Mouse (Mus musculus): ENCODE measurements around the gene Prrx2.
A peak's percentile ranks its signal among the peaks of the same experiment; 100 is the strongest.

Prrx2 gene

DNA sequence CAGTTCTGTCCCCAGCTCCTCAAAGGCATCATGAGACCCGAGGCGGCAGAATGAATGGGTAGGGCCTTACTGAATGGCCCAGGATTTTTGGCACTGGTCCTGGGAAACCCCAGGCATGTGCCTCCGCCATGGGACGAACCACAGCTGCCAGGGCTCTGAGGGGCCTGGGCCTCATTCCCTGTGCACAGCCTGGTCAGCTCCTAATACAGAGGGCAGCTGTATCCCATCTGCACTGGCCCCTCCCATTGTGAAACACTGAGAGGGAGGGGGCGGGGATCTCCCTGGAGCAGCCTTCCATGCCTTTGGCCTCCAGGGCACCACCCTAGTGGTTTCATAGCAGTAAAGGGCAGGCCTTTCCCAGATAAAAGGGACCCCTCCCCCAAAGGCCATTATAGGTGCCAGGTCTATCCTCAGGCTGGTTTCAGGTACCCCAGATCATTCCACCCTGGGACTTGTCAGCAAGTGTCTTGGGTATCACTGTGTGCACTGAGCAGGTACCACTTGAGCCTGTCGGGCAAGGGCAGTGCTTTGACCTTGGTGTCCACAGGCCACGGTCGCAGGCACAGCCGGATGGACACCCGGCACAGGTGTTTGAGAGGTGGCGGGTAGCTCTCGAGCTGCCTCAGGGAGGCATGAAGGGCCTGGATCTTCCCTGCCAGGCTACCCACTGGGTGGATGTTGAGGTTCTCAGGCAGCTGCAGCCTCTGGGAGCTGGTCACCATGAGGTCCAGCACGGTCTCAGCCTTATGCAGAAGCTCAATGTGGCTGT lies 11.2 kb upstream of the Prrx2 start:
- DNase-seq: no peak

DNA sequence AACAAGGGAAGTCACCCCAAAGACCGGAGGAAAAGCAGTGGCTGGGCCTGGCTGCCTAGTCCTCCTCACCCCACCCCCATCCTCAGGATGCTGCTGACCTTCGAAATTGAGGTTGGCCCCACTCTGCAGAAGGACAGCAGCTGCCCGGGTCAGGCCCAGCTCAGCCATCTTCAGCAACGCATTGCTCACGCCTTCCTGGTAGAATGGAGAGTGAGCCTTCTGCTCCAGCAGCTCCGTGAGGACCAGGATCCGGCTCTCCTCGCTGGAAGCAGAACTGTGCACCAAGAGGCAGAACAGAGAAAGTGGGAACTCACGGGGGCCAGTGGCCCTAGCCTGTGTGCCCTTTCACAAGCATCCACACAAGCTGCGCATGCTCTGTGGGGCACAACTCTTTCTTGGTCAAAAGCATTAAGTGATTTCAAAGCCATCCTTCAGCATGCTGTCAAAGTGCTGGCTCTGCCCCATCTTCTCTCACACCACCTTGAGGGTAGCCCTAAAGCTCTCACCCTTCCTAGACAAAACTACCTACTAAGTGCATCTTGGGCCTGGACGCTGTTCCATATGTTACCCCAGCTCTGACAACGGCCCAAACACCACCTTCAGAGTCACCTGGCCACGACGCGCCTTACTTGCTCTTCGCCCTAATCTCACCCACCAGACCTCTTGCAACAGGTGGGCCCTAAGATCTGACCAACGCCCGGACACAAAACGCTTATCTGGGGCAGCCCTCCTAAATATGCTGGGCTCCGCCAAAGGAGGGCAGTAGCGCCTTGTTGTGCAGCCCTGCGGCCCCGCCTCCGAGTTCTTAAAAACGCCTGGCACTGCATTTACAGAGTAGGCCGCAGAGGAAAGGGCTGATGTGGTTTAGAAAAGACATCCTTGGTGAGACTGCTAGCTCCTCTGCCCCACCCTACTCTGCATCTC lies 7.7 kb upstream of the Prrx2 start:
- no peak for DNase-seq

DNA sequence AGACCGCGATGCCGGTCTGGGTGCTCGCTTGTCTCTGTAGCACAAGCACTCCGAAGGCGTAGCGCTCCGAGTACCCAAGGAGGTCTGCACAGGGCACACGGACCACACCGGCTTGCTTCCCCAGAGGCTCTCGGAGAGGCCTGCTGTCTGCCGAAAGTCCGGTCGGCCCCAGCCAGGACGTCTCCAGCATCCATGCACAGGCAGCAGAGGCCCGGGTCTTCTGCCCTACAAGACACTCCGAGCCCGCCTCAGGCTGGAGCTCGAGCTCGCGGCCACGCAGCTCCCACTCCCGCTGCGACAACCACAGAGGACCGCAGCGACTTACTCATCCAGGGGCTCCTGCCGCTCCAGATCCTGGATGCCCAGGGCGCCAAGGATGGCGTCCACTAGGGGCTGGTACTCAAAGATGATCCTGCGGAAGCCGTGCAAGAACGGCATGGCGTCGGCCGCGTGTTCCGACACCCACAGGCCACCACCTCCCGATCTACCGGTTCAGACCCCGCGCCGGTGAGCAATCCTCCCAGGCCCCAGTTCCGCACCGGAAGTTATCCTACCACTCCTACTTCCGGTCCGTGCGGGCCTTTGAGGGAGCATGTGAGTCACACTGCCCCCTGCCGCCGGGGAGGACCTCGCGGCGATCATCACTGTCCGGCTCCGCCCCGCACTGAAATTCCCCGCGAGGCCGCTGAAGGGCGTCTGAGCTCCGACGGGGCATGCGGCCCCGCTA lies 6.9 kb upstream of the Prrx2 start:
- peak; percentile 94 for DNase-seq

DNA sequence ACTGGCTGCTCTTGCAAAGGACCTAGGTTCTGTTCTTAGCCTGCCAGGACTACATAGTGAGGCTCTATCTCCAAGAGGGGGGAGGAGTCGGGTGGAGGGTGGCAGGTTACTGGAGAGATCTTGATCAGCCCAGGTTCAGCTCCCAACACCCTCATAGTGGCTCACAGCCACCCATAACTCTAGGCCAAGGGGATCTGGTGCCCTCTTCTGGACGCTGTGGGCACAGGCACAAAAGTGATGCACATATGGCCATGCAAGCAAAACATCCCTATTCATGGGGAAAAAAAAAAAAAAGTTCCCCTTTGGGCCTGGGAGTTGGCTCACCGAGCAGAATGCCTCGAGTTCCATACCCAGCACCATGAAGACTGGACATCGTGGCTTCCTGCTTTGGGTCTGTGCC lies 5.5 kb upstream of the Prrx2 start:
- no peak for DNase-seq

DNA sequence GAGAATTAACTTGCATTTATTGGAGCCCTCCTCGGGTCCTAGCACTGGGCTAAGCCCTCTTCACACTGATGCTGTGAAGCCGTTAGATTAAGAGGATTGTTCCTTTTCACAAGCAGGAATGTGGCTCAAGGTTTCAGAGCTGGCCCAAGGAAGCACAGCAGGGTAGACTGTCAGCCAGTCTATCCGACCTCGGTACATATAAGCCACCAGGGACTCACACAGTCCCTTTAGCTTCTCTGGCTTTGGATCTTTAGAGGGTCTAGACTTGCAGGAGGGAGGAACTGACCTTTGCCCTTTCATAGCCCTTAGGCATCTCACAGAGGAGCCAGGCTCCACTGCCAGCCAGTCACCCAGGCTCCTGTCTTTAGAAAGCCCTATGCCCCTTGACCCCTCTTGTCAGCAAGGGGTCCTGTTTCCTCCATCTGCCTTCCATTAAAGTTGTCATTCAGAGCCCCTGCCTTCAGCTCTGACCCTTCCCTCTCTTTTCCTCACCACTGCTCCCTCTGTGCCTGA lies 4.4 kb upstream of the Prrx2 start, which contains the start of gene Asb6:
Gene Asb6, minus strand, starts transcription at position 51 of the 513 bp plus-strand sequence.
- DNase-seq: no peak

DNA sequence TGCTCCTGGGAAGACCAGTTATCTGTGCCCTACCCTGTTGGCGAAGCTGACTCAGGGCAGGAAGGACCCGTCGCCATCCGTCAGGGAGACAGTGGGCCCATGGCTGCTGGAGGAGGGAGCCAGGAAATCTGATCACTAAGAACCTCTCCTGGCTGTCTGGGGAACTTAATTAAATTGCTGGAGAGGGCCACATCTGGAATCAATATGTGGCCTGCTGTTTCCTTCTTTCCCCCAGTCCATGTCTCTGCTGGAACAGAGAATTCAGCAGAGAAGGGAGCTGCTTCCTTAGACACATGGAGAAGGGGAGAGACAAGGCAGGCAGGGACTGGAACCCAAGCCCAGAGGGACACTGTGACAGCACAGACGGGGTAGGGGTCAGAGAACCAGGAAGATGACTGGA lies 1.1 kb upstream of the Prrx2 start:
- DNase-seq: no peak

DNA sequence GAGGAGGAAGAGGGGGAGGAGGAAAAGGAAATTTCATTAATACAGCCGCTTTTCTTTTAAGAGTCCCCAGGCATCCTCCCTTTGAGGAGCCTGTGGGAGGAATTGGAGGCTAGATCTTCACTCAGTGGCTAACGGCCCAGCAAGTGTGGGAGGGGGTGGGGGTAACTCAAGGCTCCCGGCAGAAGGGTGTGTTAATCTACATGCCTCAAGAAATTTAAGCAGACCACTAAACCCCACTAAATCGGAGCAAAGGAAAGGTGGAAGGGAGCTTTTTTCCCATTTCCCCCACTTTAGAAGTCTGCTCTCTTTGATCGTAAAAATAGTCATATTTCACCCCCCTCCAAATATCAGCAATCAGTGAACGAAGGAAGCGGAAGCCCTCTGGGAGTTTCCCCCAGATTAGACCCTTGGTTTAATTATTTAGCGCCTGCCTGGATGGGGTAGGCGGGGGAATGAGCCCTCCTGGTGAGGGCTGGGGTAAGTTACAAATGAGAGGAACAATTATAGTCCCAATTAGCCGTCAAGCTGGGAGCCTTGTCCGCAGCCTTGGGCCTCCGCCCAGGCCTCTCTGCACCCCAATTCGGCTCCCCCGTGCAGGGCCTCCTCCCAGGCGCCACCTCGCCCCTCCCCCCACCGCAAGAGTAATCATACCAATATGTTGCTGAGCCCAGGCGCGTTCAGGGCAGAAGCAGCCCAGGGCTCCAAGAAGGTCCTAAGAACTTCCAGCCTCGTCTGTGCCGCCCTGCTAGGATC lies 1.6 kb downstream of the Prrx2 start:
- DNase-seq: no peak

DNA sequence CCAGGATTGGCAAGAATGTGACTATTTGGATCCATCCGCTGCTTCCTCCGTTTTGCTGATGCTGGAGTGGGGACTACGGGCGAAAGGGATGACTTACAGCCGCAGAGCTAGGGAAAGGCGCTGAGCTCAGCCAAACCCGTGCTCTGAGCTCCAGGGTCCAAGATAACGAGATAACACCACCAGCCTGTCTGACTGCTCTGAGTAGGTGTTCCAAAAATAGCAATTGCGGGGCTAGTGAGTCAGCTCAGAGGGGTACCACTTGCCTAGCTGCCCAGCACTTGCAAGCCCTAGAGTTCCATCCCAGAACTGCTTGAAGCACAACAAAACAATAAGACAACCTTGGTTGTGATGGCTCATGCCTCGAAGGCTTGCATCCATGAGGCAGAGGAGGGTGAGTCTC lies 7.8 kb downstream of the Prrx2 start:
- DNase-seq: no peak

DNA sequence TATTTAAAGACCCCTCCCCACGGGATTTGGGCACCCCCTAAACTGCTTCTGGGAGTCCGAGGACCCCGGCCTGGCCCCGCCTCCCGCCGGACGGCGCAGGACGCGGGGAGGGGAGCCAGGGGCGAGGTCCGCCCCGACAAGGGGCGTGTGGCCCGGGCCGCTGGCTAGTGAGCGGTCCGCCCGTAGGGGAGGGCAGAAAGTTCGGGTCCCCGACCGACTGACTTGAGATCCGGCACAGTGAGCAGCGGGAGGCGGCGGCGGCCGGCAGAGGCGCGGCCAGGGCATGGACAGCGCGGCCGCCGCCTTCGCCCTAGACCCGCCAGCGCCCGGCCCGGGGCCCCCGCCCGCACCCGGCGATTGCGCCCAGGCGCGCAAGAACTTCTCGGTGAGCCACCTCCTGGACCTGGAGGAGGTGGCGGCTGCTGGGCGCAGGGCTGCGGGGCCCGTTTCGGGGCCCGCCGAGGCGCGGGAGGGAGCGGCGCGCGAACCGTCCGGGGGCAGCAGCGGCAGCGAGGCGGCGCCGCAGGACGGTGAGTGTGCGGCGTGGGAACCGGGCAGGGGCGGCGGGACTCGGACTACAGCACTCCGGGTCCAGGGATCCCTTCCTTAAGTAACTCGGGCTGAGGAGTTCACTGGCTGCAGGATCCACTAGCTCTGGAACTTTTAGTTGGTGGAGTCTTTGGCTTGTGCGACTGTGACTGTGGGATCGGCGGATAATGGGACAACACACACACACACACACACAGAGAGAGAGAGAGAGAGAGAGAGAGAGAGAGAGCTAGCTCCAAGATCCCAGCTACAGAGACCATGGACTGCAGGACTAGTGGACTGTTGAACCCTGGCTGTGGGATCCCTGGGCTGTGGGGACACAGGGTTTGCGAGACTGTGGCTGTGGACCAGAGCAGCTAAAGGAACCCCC lies 10.6 kb downstream of the Prrx2 start:
- no peak for DNase-seq

DNA sequence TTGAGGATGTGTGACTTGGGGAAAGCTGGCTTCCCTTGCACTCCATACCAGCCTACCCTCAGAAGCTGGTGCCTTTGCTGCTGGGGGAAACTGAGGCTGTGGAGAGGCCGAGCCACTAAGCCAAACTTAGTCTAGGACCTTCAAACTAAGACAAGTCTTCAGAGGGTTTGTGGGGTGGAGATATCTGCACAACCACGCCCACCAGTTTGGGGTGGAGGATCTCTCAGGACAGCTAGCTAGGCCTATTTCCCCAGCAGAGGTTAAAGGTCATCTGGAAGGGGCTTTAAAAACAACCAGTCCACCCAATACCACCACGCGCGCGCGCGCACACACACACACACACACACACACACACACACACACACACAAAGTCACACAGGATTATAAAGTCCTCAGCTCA lies 11.5 kb downstream of the Prrx2 start:
- no peak for DNase-seq

DNA sequence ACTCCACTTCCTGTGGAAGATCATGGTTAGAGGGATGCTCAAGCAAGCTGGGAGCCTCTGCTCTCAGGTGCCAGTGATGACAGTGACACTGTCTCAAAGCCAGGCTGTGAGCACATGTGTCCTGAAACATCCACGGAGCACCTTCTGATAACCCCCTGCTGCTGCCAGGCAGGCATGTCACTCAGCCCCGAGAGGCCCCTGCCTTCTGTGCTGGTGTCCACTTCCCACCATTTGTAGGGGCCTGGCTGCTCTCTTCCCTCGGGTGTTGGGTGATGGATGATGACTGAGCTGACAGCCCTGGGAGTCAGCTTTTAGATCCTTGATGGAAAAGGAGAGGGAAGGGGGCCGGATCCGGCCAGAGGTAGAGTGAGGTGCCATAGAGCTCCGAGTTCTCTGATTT lies 12.0 kb downstream of the Prrx2 start:
- no peak for DNase-seq

DNA sequence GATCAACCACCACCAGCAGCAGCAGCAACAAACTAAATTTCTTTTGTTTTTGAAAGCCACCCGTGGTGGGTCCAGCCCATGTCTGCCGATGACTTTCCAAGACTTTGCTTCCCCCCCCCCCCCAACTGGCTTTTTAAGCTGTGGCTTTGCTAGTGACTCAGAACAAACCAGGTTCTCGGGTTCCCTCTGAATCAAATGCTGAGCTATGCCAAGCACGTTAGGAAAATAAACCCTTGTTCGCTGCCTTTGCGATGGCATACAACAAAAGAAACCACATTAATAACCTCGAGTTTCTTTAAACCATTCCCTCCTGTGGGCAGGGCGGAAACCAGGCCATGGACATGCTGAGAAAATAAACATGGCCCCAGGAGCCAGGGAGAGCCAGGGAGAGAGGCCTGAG lies 13.4 kb downstream of the Prrx2 start:
- no peak for DNase-seq

DNA sequence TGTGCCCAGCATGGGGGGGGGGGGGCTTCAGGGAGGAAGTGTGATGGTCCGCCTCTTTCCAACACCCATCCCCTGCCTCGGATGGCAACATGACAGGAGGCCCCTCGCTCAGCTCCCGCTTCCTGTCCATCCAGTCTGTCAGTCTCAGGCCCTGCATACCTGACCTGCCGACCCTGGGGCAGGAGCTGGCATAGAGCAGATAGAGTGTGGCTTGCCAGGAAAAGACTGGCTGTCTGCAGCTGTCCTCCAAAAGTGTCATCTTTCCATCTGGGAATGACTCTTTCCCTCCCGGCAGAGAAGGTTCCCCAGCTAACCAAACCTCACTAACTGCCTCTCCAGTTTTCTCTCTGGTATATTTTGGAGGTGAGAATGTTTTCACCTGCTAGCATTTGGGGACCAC lies 15.8 kb downstream of the Prrx2 start:
- no peak for DNase-seq

DNA sequence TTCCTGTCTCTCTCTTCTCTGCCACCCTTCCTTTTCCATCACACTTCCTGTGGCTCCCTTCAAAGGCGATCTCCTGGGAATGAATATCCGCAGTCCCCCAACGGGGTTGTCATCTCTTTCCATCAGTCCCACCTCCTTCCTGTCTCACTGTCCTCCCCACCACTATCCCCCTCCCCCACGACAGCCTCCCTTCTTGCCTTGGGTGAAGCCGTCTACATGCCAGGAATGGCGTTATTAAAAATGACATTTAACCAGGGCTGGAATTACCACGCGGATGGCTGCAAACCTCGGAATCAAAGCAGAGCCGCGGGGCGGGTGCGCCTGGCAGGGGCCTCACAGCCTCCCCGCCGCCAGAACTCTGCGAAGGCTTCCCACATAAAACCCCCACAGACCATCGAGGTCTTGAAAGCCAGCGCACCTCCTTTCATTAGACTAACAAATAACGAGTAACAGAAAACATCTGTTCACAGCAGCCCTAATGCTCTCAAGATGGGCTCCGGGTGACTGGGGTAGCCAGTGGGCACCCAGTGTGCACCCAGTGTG lies 18.1 kb downstream of the Prrx2 start:
- no peak for DNase-seq

DNA sequence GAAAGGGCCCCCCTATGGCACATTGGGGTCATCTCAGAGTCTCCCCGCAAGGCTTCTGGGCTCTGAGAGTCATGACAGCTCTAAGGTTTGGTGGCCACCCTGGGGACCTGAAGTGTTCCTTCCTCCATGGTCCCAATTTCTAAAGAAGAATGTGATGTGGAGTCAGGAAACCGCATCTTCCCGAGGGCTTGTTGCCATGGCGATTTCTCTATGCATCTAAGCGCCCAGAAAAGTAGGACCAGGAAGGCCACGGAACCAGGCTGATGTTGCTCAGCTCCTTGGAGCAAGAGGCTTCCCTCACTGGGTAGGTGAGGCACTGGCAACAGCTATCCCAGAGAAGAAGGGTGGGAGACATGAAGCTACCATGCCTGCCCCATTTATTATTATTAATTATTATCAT lies 22.3 kb downstream of the Prrx2 start:
- DNase-seq: peak; percentile 18

DNA sequence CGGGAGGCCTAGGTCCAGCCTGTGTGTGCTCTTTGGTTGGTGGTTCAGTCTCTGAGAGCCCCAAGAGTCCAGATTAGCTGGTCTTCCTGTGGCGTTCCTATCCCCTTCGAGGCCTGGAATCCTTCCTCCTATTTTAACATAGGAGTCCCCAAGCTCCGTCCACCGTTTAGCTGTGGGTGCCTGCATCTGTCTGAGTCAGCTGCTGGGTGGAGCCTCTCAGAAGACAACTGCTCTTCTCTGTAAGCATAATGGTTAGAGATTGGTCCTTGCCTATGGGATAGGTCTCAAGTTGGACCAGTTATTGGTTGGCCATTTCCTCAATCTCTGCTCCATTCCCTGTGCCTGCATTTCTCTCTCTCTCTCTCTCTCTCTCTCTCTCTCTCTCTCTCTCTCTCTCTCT lies 25.0 kb downstream of the Prrx2 start:
- DNase-seq: no peak

DNA sequence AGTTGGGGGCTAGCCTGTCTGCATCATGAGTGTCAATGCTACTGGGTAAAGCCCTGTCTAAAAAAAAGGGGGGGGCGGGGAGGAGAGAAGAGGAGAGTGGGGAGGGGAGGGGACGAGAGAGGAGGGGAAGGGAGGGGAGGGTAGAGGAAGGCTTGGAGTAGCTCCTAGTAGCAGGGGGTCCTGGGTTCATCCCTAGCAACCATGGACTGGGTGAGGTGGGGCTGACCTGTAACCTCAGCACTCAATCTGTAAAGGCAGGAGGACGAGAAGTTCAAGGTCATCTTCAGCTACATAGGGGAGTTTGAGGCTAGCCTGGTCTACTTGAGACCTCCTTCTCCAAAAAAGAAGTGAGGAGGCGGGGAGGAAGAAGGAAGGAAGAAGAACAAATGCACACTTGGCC lies 27.3 kb downstream of the Prrx2 start:
- no peak for DNase-seq

DNA sequence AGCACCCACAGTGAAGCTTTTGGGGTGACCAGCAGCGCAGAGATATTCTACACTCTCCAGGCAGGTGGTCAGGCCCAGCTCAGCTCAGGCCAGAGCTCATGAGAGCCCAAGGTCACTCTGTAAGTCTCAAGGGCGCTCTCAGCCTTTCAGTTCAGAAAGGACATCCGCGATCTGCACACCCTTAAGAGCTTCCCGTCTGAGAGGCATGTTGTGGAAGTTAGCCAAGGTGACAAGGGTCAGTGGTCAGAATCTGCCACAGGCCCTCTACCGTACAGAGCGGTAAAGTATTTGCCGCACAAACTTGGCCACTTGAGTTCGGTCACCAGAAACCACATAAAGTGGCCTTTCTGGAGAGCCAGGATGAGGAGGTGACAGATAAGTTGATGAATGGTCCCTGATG lies 28.8 kb downstream of the Prrx2 start:
- no peak for DNase-seq

DNA sequence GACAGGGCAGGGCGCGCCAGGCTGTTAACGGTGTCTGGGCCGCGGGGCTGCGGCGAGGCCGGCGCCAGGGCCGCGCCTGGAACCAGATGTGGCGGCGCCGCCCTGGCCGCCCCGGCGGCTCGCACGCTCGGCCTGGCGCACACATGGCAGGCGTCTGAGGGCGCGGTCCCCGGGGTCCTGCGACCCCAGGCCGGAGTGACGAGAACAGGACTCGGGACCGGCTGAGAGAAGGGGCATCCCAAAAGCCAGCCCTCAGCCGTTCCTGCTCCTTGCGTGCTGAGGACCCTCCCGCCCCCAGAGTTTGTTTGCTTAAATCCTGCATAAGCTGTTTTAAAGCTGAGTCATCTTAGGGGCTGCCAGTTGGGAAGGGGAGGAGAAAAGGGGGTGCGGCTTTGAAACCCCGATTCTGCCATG lies 30.2 kb downstream of the Prrx2 start:
- DNase-seq: no peak

DNA sequence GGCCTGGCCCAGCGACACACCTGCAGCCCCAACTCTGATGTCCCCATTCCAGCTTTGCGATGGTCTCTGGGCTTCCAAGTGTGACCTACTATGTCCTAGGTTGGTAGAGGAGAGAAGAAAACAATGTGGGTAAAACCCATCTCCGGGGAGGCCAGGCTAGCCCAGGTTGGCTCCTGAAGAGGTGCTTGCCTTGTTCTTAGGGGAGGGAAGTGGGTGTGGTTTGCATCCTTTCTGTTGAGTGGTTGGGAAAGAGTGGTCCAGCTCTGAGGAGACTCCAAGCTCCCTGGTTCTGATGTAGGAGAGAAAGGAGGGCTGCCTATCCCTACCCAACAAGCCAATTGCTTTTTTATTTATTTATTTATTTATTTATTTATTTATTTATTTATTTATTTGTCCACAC lies 30.7 kb downstream of the Prrx2 start:
- DNase-seq: no peak

DNA sequence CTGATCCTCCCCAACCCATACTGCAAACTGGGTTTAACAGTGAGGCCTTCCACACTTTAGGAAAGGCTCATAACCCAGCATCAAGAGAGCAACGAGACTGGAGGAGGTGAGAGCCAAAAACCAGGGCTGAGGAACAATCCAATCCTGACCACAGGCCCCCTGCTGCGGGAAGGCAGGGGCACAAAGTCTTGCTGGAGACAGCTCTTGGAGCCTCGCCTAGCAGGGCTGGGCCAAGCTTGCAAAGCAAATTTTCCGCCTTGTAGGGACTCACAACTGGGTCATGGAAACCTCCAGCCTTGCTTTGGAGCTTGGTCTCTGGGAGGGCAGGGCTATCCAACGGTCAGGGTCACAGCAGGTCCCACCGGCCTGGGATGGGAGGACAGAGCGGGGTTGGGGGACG lies 36.1 kb downstream of the Prrx2 start:
- peak; percentile 35 for DNase-seq

All from right cerebral cortex, adult 18-20 months (tissue).